Mouse (Mus musculus) left cerebral cortex, postnatal 36 days (tissue): ENCODE data around the gene Rhoj. TPM values are rescaled to one million over a fixed set of nuclear protein-coding genes. Genes with fewer than 3 reads are reported as not detected.

Source experiments
- DNase-seq, 2 experiments: peaks; one replicate each; pipeline ENCODE4 v3.0.0; 2021 to 2022; ENCODE audit warnings: low spot score in 2 of 2, mixed read lengths in 1 of 2
- intact Hi-C: fragments of 180-260 bp; cut with DNase I; formaldehyde crosslinking; loops from one replicate; pipeline ENCODE4 v1.15.1; 2025
- total RNA-seq, 2 experiments: library from RNA; stranded (reverse); gene quantifications; 2 replicates each; pipeline ENCODE4 v1.2.3; 2021

The Rhoj gene
- total RNA-seq, 2 experiments from 2014 or later, result 2.9 to 3.1 TPM

DNA sequence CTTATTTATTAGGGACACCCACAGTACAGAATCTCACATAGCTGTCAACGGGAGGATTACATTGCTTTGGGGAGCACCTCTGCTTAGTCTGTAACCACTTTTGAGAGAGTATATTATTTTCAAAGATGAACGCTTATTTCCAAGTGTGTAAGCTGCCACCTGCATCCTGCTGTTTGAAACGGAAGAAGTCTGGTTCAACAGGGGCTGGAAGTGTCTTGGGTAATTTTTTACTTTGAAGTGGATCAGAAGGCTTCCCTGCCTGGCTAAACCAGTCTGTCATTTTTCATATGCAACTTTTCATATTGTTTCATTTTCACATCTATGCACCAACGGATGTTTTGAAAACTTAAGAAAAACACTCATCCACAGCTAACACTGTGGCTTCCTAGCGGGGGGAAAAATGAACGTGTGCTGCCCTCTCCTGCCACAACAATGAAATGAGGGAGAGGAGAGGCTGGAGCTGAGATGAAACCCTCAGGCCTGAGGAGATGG, 141.4 kb downstream of the Rhoj start:
- no peak for DNase-seq
- intact Hi-C loops, result no loop called here

- intact Hi-C loops, result no loop called here
- DNase-seq, result no peak
These were observed 141.9 kb downstream of the Rhoj start for GRCm38 (mm10) chr12:75450011-75450410.

DNA sequence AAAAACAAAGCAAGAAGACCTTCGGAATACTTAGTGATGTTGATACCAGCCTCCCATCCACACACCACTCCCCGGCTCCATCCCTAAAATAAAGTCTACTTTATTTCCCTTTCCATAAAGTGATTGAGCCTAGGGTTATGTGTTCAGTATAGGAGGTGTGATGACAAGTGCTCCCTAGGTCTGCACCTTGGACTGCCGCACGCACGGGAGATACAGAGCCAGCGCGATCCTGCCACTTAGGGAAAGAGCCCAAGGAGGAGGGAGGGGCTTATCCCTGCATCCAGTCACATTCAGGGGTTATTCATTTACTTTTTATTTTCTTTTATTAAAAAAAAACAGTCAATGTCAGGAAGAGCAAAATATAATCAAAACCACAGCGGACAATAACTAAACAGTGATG, 142.5 kb downstream of the Rhoj start:
- intact Hi-C loops, result no loop called here

More for the DNA sequence above, 142.5 kb downstream of the Rhoj start:
- DNase-seq, result no peak

Other genes starting within 250 kb of the Rhoj start
- 10 to 100 TPM; 82.1 to 86.4 TPM for gene Kcnh5, start 131.0 kb upstream of the Rhoj start, total RNA-seq
- gene Gphb5, start 108.5 kb downstream of the Rhoj start, total RNA-seq, result not detected